Mouse (Mus musculus) lung, postnatal 0 days (tissue): ENCODE results near the gene Gal3st2. TPM values are rescaled to one million over a fixed set of nuclear protein-coding genes. Genes with fewer than 3 reads are reported as not detected.

ENCODE experiments used
- polyA plus RNA-seq: library from polyadenylated mRNA; unstranded; fragments of >200 nt; fragmentation: Nextera tagmentation; extraction: Ambion mirVana; gene quantifications from 2 replicates; pipeline ENCODE4 v1.2.1, GENCODE M21; 2015

Gal3st2 gene
- polyA plus RNA-seq, 1 experiment from 2014 or later: 0.25 TPM

Other genes with a start within 250 kb of the Gal3st2 start
- 140 and 148 TPM in 2 replicates for gene Stk25, start 202.6 kb upstream of the Gal3st2 start, polyA plus RNA-seq
- 30.9 and 31.2 TPM in 2 replicates for gene Bok, start 175.6 kb upstream of the Gal3st2 start, polyA plus RNA-seq
- 54.2 and 66.1 TPM in 2 replicates for gene Atg4b, start 109.8 kb upstream of the Gal3st2 start, polyA plus RNA-seq
- 34.4 and 37.6 TPM in 2 replicates for gene Thap4, start 106.4 kb upstream of the Gal3st2 start, polyA plus RNA-seq
- gene Dtymk, start 59.4 kb upstream of the Gal3st2 start, polyA plus RNA-seq: 69.6 and 71.6 TPM in 2 replicates
- gene Ing5, start 57.3 kb upstream of the Gal3st2 start, polyA plus RNA-seq: 8.1 and 8.7 TPM in 2 replicates
- 7.2 and 8.7 TPM in 2 replicates for gene D2hgdh, start 36.4 kb upstream of the Gal3st2 start, polyA plus RNA-seq
- 0.08 TPM in 1 of 2 replicates, not detected in the other for gene Gal3st2b, start 57.0 kb downstream of the Gal3st2 start, polyA plus RNA-seq
- not detected in 2 replicates for gene Gal3st2c, start 129.2 kb downstream of the Gal3st2 start, polyA plus RNA-seq
- not detected in 2 replicates for gene Neu4, start 159.1 kb downstream of the Gal3st2 start, polyA plus RNA-seq
- 0.06 and 0.13 TPM in 2 replicates for gene Pdcd1, start 191.2 kb downstream of the Gal3st2 start, polyA plus RNA-seq